8 mouse cellular contexts compared by ENCODE assay signal in genomic region chr2:26933304-26934055, GRCm38 (mm10). TPM values are rescaled to one million over a fixed set of nuclear protein-coding genes. Genes with fewer than 3 reads are reported as not detected.
DNase-seq lines count a peak whose midpoint lies in the region; ATAC-seq lines count a peak whose summit lies in the region.

TSS of gene Surf4 (minus strand) at chr2:26933928.
TSS of gene Stkld1 (plus strand) at chr2:26934047.

- H3K4me1 ChIP-seq in hindbrain, embryonic 14.5 days (replicated peaks; ENCODE audit: control insufficient read depth, insufficient read depth, low read length): peaks cover 17% of the 10 kb centered on the region

- 0 out of 2 replicates have a peak, but pooled peaks cover 25% of the 10 kb centered on the region for H3K36me3 ChIP-seq in hindbrain, embryonic 14.5 days (replicated peaks; ENCODE audit: control insufficient read depth, insufficient read depth)

- peak within 1 kb of the TSS; percentile 89 for H3K9ac ChIP-seq in hindbrain, embryonic 14.5 days

- 1% methylated on average over 62 of the region's 70 CpGs for WGBS in hindbrain, embryonic 14.5 days

- peak; percentile 96 for ATAC-seq in hindbrain, embryonic 14.5 days (ENCODE audit: low FRiP score)

- peak within 1 kb of the TSS; percentile 71 for H3K4me3 ChIP-seq in hindbrain, embryonic 14.5 days (replicated peaks; ENCODE audit: low read length)

- H3K9me3 ChIP-seq in hindbrain, embryonic 14.5 days (ENCODE audit: control insufficient read depth, low read length): no peaks in the 10 kb centered on the region

- no peaks in the 10 kb centered on the region for H3K27me3 ChIP-seq in hindbrain, embryonic 14.5 days (ENCODE audit: control insufficient read depth, insufficient read depth, low read length)

- peak within 1 kb of the TSS; percentile 94 for H3K4me2 ChIP-seq in hindbrain, embryonic 14.5 days (replicated peaks)

- H3K27ac ChIP-seq in hindbrain, embryonic 14.5 days: peak within 1 kb of the TSS; percentile 73

- DNase-seq in T-cell, adult 2 months (ENCODE audit: low spot score): peak; percentile 92
- DNase-seq in cerebellum, postnatal 25 days: peak; percentile 94 to 98
- peak; percentile 78 to 83 for DNase-seq in frontal cortex, postnatal 25 days (ENCODE audit: low spot score in 2 of 2)
- peak; percentile 88 for DNase-seq in hindbrain, embryonic 14.5 days (ENCODE audit: low spot score)
- DNase-seq in layer of hippocampus, postnatal 36 days: peak; percentile 90 to 91
- peak; percentile 95 for DNase-seq in lung, postnatal 25 days (ENCODE audit: low spot score)
- peak; percentile 76 for DNase-seq in retina, adult 2 months (ENCODE audit: low read depth, low spot score)
- DNase-seq in thymus, postnatal 25 days: peak; percentile 94

RNA-seq across cellular contexts. Expression of gene Surf4, which starts in this region (rescaled TPM):
- polyA plus RNA-seq in hindbrain, embryonic 14.5 days (2014; fragmentation: Nextera tagmentation; extraction: Ambion mirVana): 109 and 117 TPM in 2 replicates
- total RNA-seq in layer of hippocampus, postnatal 36 days (2021): 10 to 100 TPM; 59.0 to 59.6 TPM

RNA-seq across cellular contexts. Expression of gene Stkld1, which starts in this region (rescaled TPM):
- polyA plus RNA-seq in hindbrain, embryonic 14.5 days (2014; fragmentation: Nextera tagmentation; extraction: Ambion mirVana): 0.16 TPM in 1 of 2 replicates, not detected in the other
- total RNA-seq in layer of hippocampus, postnatal 36 days (2021): under 1 TPM in 1 of 2 experiments, not detected in 1; 0.46 TPM

Comparison
In these comparisons a context has a peak if more than half of its experiments do, and no peak if none do; other contexts are left out.
1. Peak in every context shown above with its lines: DNase-seq, ATAC-seq, H3K4me3 ChIP-seq and H3K27ac ChIP-seq.